Mouse (Mus musculus): ENCODE measurements around the gene Gtf3c1. TPM values are rescaled to one million over a fixed set of nuclear protein-coding genes. Genes with fewer than 3 reads are reported as not detected.

Gene Gtf3c1
- total RNA-seq, 4 experiments from 2014 or later = 29.7 to 32.7 (median 30.7) TPM

- no peak for DNase-seq (ENCODE audit: low spot score in 2 of 2)
Measured at GRCm38 (mm10) chr7:125707186-125707585, 394 bp downstream of the Gtf3c1 start.

DNA sequence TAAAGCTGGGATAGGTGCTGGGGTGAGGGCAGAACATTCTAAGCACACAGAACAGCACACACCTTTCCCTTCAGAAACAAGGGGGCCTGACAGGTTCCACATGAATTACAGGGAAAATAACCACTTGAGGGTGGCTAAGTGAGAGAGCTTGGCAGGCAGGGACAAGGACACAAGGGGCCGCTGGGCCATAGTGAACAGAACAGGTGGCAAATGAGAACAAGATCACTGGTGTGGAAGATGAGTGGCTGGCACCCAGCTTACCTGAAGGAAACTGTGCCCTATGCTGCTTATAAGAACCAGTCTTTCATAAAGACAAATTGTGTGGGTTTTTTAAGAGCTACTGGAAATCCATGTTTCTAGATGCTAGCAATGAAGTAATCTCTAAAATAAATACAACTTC lies 4.8 kb downstream of the Gtf3c1 start:
- no peak for DNase-seq (ENCODE audit: low spot score in 2 of 2)

- no peak for DNase-seq (ENCODE audit: low spot score in 2 of 2)
Measured at GRCm38 (mm10) chr7:125694056-125694455, 13.5 kb downstream of the Gtf3c1 start.

DNA sequence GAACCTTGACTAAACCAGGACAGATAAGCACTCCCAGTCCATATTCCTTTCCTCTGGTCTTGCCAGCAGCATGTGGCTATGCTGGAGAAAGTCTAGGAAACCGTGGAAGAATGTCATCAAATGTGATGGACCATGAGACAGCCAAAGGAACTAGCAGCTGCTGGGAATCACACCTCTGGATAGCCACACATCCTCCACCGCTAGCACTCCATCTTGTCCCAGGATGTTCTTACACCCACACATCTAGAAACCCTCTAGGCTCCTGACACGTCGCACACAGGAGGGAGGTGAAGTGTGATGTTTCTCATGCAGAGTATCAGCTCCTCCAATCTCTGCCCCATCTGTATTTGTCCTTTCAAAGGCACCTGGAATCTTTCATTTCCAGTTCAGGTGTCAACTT lies 17.1 kb downstream of the Gtf3c1 start:
- DNase-seq (ENCODE audit: low spot score in 2 of 2) = no peak

DNA sequence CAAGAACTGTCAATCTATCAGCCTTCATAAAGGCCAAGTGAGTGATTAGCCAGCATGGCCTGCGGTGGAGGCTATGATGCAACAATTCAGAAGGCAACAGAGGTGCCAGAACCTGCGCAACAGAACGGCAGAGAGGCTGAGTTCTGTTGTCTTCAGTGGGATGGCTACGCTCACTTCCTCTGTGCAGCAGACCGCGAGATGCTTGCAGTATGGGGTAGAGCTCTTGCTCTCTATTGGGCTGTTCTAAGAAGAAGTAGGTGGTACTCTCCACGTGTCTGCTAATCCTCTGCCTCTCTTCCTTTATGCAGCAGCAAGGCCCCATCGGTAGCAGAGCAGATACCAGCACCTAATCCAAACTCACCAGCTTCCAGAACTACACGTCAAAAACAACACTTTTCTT lies 27.6 kb downstream of the Gtf3c1 start:
- DNase-seq (ENCODE audit: low spot score in 2 of 2) = no peak

- DNase-seq (ENCODE audit: low spot score in 2 of 2) = no peak
Measured at GRCm38 (mm10) chr7:125678756-125679155, 28.8 kb downstream of the Gtf3c1 start.

- DNase-seq (ENCODE audit: low spot score in 2 of 2) = no peak
Measured at GRCm38 (mm10) chr7:125674916-125675315, 32.7 kb downstream of the Gtf3c1 start.

DNA sequence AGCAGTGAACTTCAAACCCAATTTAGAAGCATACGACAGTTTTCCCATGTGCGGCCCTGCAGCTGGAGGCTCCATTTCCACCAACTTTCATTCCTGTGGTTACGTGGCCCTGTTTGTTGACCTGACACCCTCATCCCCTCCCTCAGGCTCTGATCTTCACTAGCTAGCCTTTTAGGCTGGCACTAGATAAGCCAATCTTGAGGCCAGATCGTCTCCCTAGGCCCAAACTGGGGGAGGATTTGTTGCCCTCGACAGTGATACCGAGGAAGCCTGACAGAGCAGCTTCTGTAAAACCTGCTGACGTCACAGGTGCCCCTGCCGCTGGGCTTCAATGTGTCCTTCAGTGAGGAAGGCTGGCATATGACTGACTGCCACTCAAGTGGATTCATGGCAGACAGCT lies 36.2 kb downstream of the Gtf3c1 start:
- no peak for DNase-seq (ENCODE audit: low spot score in 2 of 2)

- DNase-seq (ENCODE audit: low spot score in 2 of 2) = no peak
Measured at GRCm38 (mm10) chr7:125670865-125671264, 36.7 kb downstream of the Gtf3c1 start.

GRCm38 (mm10) chr7:125663654-125664053 lies 43.9 kb downstream of the Gtf3c1 start:
- no peak for DNase-seq (ENCODE audit: low spot score in 2 of 2)

- no peak for DNase-seq (ENCODE audit: low spot score in 2 of 2)
Measured at GRCm38 (mm10) chr7:125657511-125657910, 50.1 kb downstream of the Gtf3c1 start.

DNA sequence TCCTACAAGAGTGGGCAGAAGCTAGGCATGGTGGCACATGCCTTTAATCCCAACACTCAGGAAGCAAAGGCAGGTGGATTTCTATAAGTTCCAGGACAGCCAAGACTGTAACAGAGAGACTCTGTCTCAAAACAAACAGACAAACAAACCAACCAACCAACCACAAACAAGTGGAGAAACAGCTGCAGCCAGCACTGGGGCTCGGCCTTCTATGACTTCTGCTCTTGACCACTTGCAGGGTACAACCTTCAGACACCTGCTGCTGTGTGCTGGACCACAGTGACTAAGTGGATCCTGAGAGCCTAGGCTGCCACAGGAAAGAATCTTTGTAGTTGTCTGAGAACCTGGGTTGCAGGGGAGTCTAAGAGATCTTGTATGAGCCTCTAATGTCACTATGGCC lies 58.6 kb downstream of the Gtf3c1 start:
- no peak for DNase-seq (ENCODE audit: low spot score in 2 of 2)

- no peak for DNase-seq (ENCODE audit: low spot score in 2 of 2)
Measured at GRCm38 (mm10) chr7:125645413-125645812, 62.2 kb downstream of the Gtf3c1 start.

DNA sequence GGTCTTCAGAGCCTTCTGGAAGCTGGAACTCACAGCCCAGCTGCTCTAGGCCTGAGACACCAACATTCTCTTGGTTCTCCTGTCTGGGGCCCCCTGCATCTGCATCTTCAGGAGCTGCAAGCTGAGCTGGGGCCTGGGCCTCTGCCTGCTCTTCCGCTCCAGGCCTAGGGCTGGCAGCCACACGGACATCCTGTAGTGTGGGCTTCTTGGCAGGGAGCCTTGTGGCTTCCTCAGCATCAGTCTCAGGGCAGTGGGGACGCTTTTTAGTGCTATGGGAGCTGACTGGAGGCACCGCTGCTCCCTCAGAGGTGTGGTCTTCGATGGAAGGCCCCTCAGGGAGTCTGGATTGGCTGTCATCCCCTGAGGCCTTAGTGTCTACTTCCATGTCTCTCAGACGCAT lies 63.7 kb downstream of the Gtf3c1 start:
- DNase-seq (ENCODE audit: low spot score in 2 of 2) = no peak

- no peak for DNase-seq (ENCODE audit: low spot score in 2 of 2)
Measured at GRCm38 (mm10) chr7:125638870-125639386, 68.7 kb downstream of the Gtf3c1 start.

GRCm38 (mm10) chr7:125638376-125638775 lies 69.2 kb downstream of the Gtf3c1 start:
- no peak for DNase-seq (ENCODE audit: low spot score in 2 of 2)

DNA sequence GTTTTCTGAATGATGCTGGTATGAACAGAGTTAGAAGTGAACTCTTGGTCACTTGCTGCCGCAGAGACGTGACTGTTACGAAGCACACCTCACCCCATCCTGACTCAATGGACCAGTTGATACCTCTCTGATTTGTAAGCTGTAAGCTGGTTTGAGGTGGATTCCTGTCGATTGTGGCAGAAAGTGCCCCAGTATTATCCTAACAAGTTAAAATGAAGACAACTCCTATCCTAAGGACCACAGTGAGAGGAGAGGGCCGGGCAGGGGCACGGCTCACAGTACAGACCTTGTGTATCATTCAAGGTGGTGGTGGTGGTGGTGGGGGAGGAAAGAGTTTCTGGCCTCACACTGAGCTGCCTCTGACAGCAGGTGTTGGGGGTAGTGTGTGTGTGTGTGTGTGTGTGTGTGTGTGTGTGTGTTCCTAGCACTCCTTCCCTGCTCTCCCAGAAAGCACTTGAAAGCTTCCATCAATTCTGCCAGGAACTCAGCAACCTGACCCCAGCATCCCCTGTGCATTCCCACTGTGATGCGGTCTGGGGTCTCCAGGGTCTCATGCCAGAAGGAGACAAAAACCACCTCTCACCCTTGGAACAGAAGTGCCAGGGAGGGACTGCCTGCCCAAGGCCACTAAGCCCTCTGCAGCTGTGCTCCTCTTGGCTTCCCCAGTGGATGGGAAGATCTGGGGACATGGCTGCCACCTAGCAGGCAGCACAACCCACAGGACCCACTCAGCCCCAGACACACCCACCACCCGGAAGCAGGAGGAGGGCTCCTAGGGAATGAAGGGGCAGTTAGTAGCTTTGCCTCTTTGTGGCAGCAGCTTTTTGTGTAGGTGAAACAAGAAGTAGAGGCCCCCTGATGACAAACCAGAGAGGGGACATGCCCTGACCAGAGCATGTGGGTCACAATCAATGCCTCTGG lies 70.1 kb downstream of the Gtf3c1 start:
- DNase-seq (ENCODE audit: low spot score in 2 of 2) = no peak

DNA sequence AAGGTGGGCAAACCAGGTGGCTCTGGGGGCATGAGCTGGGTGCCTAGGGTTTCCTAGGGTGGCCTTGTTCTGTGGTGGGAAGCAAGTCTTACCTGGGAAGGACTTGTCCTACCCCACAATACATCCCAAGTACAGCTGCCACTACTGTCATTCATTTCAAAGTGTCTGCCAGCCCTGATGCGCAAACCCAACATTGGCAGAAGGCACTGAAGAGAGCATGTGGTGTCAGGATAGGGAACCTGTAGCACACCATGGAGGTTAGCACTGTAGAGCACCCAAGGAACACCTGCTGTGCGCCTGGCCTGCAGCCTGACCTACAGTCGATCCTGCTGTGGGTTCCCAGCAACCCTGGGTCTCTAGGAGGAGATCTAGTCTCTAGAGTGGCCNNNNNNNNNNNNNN lies 76.6 kb downstream of the Gtf3c1 start:
- DNase-seq (ENCODE audit: low spot score in 2 of 2) = no peak

DNA sequence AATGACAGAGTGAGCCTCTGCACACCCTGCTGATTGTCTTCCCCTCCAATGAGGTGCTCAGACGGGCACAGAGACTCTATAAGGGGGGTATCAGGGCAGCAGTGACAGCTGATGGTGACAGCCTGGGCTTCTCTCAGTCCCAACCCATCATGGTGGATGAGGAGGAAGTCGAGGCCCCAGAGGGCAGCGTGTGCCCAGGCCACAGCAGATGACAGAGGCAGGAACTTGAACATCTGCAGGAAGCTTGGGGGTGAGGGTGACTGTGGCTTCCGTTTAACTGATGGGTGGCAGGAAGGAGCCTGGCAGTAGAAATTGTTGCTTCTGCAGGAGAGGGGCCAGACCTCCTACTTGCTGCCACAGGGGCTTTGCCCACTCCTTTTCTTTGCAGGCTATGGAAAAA lies 77.3 kb downstream of the Gtf3c1 start:
- DNase-seq (ENCODE audit: low spot score in 2 of 2) = no peak

- no peak for DNase-seq (ENCODE audit: low spot score in 2 of 2)
Measured at GRCm38 (mm10) chr7:125625829-125626228, 81.8 kb downstream of the Gtf3c1 start.

DNA sequence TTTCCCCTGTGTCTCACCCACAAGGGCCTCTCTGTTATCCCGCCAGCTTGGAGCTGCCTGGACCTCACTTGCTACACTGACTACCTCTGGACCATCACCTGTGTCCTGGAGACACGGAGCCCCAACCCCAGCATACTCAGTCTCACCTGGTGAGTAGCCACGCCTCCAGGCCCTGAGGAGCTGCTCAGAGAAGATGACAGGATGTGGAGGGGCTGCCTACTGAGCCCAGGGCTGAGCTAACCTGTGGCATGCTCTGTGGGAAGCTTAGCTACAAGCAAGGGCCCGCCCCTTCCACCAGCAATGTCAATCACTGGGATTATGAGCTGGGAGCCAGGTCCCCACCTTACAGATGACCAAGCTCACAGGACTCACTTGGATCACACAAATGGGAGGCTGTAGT lies 82.4 kb downstream of the Gtf3c1 start:
- DNase-seq (ENCODE audit: low spot score in 2 of 2) = no peak

GRCm38 (mm10) chr7:125622741-125623685 lies 84.6 kb downstream of the Gtf3c1 start:
- DNase-seq (ENCODE audit: low spot score in 2 of 2) = no peak
